Mouse (Mus musculus): ENCODE measurements around the gene Spop. TPM values are rescaled to one million over a fixed set of nuclear protein-coding genes. Genes with fewer than 3 reads are reported as not detected.

The Spop gene
- polyA plus RNA-seq, 1 experiment = 38.5 TPM

DNA sequence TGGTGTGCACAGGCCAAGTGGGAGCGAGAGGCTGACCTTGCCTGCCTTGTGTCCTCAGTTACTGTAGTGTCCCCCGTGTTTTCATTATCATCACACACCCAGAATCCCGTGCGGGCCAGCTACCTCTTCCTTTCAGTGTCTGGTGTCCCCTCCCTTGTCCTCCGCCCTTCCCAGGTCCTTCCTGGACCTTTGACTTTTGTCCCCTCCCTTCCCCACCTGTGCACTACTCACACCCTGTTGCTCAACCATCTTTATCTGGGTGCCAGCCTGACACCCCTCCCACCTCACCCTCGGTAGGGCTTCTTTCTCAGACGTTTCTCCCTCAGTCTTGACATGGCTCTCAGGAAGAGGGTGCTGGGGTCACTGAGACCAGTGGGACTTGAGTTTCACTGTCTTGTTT, 26.5 kb upstream of the Spop start:
- Histone ChIP-seq H3K4me3 (ENCODE audit: low read depth, low read length) (no peak overlapping the region), H3K9ac (ENCODE audit: low read depth, poor library complexity, severe bottlenecking) (no peak overlapping the region), H3K36me3 (ENCODE audit: control insufficient read depth, insufficient read depth, low read length, poor library complexity, severe bottlenecking) (peaks cover 33% of the 10 kb centered on the region), H3K4me1 (ENCODE audit: control insufficient read depth, insufficient read depth, low read length) (no peaks in the 10 kb centered on the region), H3K27ac (ENCODE audit: insufficient read depth, low read length) (no peak overlapping the region), H3K9me3 (replicated peaks; ENCODE audit: control insufficient read depth, insufficient read depth, low read length, poor library complexity, severe bottlenecking) (no peaks in the 10 kb centered on the region), H3K27me3 (ENCODE audit: control insufficient read depth, insufficient read depth, low read length, poor library complexity, severe bottlenecking) (no peaks in the 10 kb centered on the region)
- TF ChIP-seq CTCF (IDR thresholded peaks at IDR 0.05; ENCODE audit: low read depth, low read length) (no peak), POLR2A (IDR thresholded peaks at IDR 0.05; ENCODE audit: insufficient read depth, low read length) (no peak), EP300 (IDR thresholded peaks at IDR 0.05; ENCODE audit: insufficient read depth, low read depth, low read length) (no peak)

DNA sequence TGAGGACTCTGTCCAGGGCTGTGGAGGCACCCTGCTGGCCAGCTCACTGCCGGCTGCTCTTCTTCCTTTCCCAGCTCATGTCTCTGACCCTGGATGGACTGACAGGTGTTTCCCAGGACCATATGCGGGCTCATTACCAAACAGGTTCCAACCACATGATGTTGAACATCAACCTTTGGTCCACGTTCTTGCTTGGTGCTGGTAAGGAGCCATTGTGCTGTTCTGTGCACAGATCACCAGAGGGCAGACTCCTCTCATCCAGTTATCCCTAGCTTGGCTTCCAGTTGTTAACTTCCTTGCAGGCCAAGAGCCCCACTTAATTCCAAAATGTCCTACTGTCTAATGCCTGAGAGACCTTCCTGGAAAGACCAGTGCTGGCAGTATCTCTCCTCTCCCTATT, 24.9 kb upstream of the Spop start:
- peaks cover 33% of the 10 kb centered on the region for H3K36me3 ChIP-seq (ENCODE audit: control insufficient read depth, insufficient read depth, low read length, poor library complexity, severe bottlenecking)
- H3K4me1 ChIP-seq (ENCODE audit: control insufficient read depth, insufficient read depth, low read length) = no peaks in the 10 kb centered on the region
- no peaks in the 10 kb centered on the region for H3K9me3 ChIP-seq (replicated peaks; ENCODE audit: control insufficient read depth, insufficient read depth, low read length, poor library complexity, severe bottlenecking)
- no peaks in the 10 kb centered on the region for H3K27me3 ChIP-seq (ENCODE audit: control insufficient read depth, insufficient read depth, low read length, poor library complexity, severe bottlenecking)
- TF ChIP-seq EP300 (IDR thresholded peaks at IDR 0.05; ENCODE audit: insufficient read depth, low read depth, low read length) (no peak), POLR2A (IDR thresholded peaks at IDR 0.05; ENCODE audit: insufficient read depth, low read length) (no peak), CTCF (IDR thresholded peaks at IDR 0.05; ENCODE audit: low read depth, low read length) (peak; percentile 46)
- no peak overlapping the region for H3K9ac ChIP-seq (ENCODE audit: low read depth, poor library complexity, severe bottlenecking)
- no peak overlapping the region for H3K27ac ChIP-seq (ENCODE audit: insufficient read depth, low read length)
- H3K4me3 ChIP-seq (ENCODE audit: low read depth, low read length) = no peak overlapping the region

GRCm38 (mm10) chr11:95390420-95390819, 23.5 kb upstream of the Spop start:
- TF ChIP-seq POLR2A (IDR thresholded peaks at IDR 0.05; ENCODE audit: insufficient read depth, low read length) (no peak), EP300 (IDR thresholded peaks at IDR 0.05; ENCODE audit: insufficient read depth, low read depth, low read length) (no peak), CTCF (IDR thresholded peaks at IDR 0.05; ENCODE audit: low read depth, low read length) (no peak)
- Histone ChIP-seq H3K4me3 (ENCODE audit: low read depth, low read length) (no peak overlapping the region), H3K36me3 (ENCODE audit: control insufficient read depth, insufficient read depth, low read length, poor library complexity, severe bottlenecking) (peaks cover 33% of the 10 kb centered on the region), H3K4me1 (ENCODE audit: control insufficient read depth, insufficient read depth, low read length) (no peaks in the 10 kb centered on the region), H3K27ac (ENCODE audit: insufficient read depth, low read length) (no peak overlapping the region), H3K9ac (ENCODE audit: low read depth, poor library complexity, severe bottlenecking) (no peak overlapping the region), H3K9me3 (replicated peaks; ENCODE audit: control insufficient read depth, insufficient read depth, low read length, poor library complexity, severe bottlenecking) (no peaks in the 10 kb centered on the region), H3K27me3 (ENCODE audit: control insufficient read depth, insufficient read depth, low read length, poor library complexity, severe bottlenecking) (no peaks in the 10 kb centered on the region)

GRCm38 (mm10) chr11:95391201-95391600, 22.7 kb upstream of the Spop start:
- Histone ChIP-seq H3K36me3 (ENCODE audit: control insufficient read depth, insufficient read depth, low read length, poor library complexity, severe bottlenecking) (peaks cover 33% of the 10 kb centered on the region), H3K4me1 (ENCODE audit: control insufficient read depth, insufficient read depth, low read length) (no peaks in the 10 kb centered on the region), H3K27ac (ENCODE audit: insufficient read depth, low read length) (no peak overlapping the region), H3K9me3 (replicated peaks; ENCODE audit: control insufficient read depth, insufficient read depth, low read length, poor library complexity, severe bottlenecking) (no peaks in the 10 kb centered on the region), H3K4me3 (ENCODE audit: low read depth, low read length) (no peak overlapping the region), H3K27me3 (ENCODE audit: control insufficient read depth, insufficient read depth, low read length, poor library complexity, severe bottlenecking) (no peaks in the 10 kb centered on the region), H3K9ac (ENCODE audit: low read depth, poor library complexity, severe bottlenecking) (no peak overlapping the region)
- TF ChIP-seq POLR2A (IDR thresholded peaks at IDR 0.05; ENCODE audit: insufficient read depth, low read length) (no peak), EP300 (IDR thresholded peaks at IDR 0.05; ENCODE audit: insufficient read depth, low read depth, low read length) (no peak), CTCF (IDR thresholded peaks at IDR 0.05; ENCODE audit: low read depth, low read length) (no peak)

DNA sequence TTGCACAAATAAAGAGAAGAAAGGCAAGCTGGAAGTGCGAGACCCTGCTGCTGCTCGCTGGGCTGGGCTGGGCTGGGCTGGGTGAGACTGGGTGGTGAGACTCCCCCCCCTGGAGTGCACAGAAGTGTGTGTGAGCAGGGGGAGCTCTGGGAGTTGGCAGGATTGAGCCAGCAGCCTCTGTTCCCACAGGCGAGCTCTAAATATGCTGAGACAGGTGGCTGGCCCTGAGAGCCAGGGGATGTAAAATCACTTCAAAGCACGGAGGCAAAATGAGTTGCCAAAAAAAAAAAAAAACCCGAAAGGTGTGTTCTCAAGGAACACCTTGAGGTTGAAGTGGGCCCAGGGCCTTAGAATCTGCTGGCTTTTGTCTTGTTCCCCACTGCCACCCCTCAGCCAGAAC, 22.1 kb upstream of the Spop start:
- TF ChIP-seq CTCF (IDR thresholded peaks at IDR 0.05; ENCODE audit: low read depth, low read length) (no peak), EP300 (IDR thresholded peaks at IDR 0.05; ENCODE audit: insufficient read depth, low read depth, low read length) (no peak)
- H3K9ac ChIP-seq (ENCODE audit: low read depth, poor library complexity, severe bottlenecking) = no peak overlapping the region
- no peak overlapping the region for H3K27ac ChIP-seq (ENCODE audit: insufficient read depth, low read length)

DNA sequence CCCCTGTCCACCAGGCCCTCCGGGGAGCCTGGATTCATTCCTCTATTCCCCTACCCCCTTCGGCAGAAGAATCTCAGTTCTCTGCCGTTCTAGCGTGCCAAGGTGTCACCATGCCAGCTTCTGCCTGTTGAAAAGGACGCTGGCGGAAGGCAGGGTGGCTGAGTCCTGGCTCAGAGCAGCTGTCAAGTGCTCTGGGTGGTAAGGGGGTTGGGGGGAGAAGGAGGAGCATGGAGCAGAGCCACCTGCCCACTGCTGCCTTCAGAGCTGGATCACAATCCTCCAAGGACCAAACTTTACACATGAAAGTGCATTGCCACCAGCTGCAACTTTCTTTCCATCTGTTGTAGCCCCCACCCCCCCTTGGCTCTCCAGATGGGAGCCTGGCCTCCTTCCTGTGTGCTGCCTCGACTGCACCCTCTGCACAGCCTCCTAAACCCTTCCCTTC, 21.6 kb upstream of the Spop start:
- Histone ChIP-seq H3K9ac (ENCODE audit: low read depth, poor library complexity, severe bottlenecking) (no peak overlapping the region), H3K27ac (ENCODE audit: insufficient read depth, low read length) (no peak overlapping the region), H3K4me3 (ENCODE audit: low read depth, low read length) (no peak overlapping the region), H3K4me1 (ENCODE audit: control insufficient read depth, insufficient read depth, low read length) (no peaks in the 10 kb centered on the region), H3K9me3 (replicated peaks; ENCODE audit: control insufficient read depth, insufficient read depth, low read length, poor library complexity, severe bottlenecking) (no peaks in the 10 kb centered on the region), H3K36me3 (ENCODE audit: control insufficient read depth, insufficient read depth, low read length, poor library complexity, severe bottlenecking) (peaks cover 31% of the 10 kb centered on the region), H3K27me3 (ENCODE audit: control insufficient read depth, insufficient read depth, low read length, poor library complexity, severe bottlenecking) (no peaks in the 10 kb centered on the region)
- no peak for TF ChIP-seq EP300 (IDR thresholded peaks at IDR 0.05; ENCODE audit: insufficient read depth, low read depth, low read length)
- no peak for TF ChIP-seq POLR2A (IDR thresholded peaks at IDR 0.05; ENCODE audit: insufficient read depth, low read length)

More for the DNA sequence above, 22.1 kb upstream of the Spop start:
- H3K4me3 ChIP-seq (ENCODE audit: low read depth, low read length) = no peak overlapping the region
- no peaks in the 10 kb centered on the region for H3K9me3 ChIP-seq (replicated peaks; ENCODE audit: control insufficient read depth, insufficient read depth, low read length, poor library complexity, severe bottlenecking)
- H3K27me3 ChIP-seq (ENCODE audit: control insufficient read depth, insufficient read depth, low read length, poor library complexity, severe bottlenecking) = no peaks in the 10 kb centered on the region
- H3K36me3 ChIP-seq (ENCODE audit: control insufficient read depth, insufficient read depth, low read length, poor library complexity, severe bottlenecking) = peaks cover 33% of the 10 kb centered on the region
- H3K4me1 ChIP-seq (ENCODE audit: control insufficient read depth, insufficient read depth, low read length) = no peaks in the 10 kb centered on the region
